Mouse (Mus musculus) layer of hippocampus, postnatal 14 days (tissue): ENCODE results near the gene Tmem9. TPM values are rescaled to one million over a fixed set of nuclear protein-coding genes. Genes with fewer than 3 reads are reported as not detected.

Source experiments
- DNase-seq, 2 experiments: peaks; one replicate each; pipeline ENCODE4 v3.0.0; 2021 to 2022; ENCODE audit warnings: low spot score in 2 of 2, mixed read lengths in 1 of 2
- total RNA-seq, 2 experiments: library from RNA; stranded (reverse); gene quantifications; 2 replicates each; pipeline ENCODE4 v1.2.3; 2021

Gene Tmem9
- total RNA-seq, 2 experiments from 2014 or later: 81.2 to 81.7 TPM

DNA sequence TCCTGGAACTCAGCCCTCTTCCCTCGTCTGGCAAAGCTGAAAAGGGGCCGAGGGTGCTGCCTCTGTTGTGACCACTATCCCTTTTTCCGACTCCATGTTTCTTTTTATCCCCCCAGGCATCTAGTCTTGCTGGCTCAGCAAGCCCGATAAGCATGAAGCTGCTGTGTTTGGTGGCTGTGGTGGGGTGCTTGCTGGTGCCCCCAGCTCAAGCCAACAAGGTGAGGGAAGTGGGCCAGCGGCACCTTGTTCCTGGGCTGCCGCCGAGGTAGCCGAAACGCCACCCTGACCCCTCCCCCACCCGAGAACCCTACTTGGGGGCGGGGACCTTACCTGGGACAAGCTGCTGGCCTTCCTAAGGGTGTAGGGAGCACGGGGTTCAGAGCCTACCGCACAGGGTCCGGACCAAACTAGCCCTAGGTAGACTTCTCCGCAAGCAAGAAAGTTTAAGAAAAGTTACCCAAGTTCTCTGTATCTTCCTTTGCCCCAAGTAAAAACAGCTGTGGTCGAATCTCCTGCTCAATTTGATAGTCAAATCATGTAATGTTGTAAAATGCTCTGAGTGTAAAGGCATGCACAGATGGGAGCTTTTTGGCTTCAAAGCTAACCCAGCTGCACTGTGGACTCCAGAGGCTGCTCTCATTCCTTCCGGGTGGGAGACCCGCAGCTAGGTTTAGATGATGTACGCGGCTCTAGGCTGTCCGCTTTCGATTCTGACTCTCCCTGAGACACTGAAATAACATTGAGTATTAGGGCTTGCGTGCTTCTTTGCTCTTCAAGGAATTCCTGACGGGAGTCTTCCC lies 10.6 kb downstream of the Tmem9 start:
- no peak for DNase-seq

- no peak for DNase-seq
These were observed 22.3 kb downstream of the Tmem9 start for GRCm38 (mm10) chr1:136030201-136030600.

DNA sequence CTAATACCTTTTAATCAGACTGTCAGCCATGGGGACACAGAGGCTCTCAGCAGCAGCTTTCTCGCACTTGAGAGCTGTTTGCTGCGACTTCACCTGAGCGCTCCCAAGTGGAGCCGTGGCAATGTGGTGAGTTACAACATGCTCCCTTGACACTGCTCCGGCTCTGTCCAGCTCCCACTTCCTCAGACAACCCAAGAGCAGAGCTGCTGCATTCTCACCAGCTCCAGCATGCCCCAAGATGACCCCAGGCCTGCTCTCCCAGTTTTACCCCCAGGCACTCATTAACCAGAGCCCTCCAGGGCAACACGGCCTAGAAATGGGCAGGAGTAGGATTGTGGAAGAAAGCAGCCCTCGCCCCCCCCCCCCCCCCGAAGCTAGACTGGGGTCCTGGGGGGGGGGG lies 23.7 kb downstream of the Tmem9 start:
- no peak for DNase-seq

GRCm38 (mm10) chr1:136032961-136033360 lies 25.0 kb downstream of the Tmem9 start:
- no peak for DNase-seq

DNA sequence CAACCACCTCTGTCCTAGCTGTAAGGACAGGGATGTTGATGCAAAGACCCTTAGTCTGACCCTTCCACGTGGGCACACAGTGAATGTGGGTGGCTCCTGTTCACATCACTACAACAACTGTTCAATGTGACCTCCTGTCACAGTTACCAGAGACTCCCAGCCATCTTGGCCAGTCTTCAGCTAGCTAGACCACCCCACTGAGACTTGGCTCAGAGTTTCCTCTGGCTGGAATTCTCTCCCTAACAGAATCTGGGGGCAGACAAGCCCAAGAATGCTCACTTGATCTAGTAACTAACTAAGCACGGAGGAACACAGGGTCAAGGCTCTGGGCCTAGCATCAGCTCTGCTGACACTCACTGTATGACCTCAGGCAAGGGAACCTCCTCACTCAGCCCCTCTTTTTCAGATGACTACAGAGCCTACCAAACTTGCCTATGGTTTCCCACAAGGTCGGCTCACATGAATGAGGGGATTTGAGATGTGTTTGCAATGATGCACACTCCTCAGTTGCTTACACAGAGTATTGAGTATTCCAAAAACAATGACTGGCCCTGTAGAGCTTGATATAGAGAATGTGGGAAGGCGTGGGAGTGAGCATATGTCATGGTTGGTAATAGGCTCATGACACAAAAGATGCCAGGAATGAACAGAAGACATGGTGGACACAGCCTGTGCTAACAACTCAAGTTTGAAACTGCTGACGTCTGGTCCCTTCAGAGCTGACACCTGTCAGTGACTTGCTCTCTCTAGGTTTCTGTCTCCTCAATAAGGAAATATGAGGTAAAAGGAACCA lies 31.0 kb downstream of the Tmem9 start:
- DNase-seq: no peak

DNA sequence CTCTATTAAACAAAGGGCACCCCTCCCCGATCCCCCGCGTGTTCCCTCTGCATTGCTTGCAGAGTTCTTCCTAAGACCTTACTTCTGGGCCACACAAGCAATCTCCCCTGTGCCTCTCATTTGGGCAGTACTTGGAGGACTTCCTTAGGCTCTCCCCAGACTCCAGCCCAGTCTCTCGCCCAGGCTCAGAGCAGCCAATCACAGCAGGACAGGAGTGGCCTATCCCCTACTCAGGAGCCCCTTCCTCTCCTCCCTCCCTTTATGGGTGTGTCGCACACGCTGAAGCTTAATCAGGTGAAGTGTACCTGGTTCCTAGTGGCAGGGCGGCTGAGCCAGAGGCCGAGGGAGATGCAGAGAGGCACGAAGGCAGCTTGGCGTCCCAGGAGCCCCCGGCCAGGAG lies 32.5 kb downstream of the Tmem9 start:
- no peak for DNase-seq

GRCm38 (mm10) chr1:136040874-136041273 lies 32.9 kb downstream of the Tmem9 start:
- no peak for DNase-seq

DNA sequence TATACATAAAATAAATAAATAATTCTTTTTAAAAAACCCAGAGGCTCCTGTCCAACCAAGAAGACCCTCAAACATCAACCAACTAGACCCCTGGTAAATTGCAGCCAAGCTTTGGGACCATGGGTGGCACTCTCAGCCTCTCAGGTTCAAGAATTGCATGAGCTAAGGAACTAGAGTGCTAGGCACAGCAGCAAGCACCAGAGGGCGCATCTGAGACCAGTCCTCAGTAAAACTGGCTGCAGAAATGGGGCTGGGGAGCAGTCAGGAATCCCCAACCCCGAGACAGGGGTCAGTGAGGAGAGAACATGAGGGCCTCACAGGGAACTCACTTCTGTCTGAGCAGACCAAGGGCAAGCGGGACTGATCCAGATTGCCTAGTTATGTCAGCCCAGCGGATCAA lies 37.8 kb downstream of the Tmem9 start:
- peak; percentile 61 to 66 for DNase-seq

- no peak for DNase-seq
These were observed 39.5 kb downstream of the Tmem9 start for GRCm38 (mm10) chr1:136047432-136047831.

GRCm38 (mm10) chr1:136047894-136048293 lies 39.9 kb downstream of the Tmem9 start:
- DNase-seq: no peak

- no peak for DNase-seq
These were observed 42.5 kb downstream of the Tmem9 start, which contains the start of gene Ascl5 for GRCm38 (mm10) chr1:136050312-136051012. TSS of gene Ascl5 (plus strand) at chr1:136050804.

DNA sequence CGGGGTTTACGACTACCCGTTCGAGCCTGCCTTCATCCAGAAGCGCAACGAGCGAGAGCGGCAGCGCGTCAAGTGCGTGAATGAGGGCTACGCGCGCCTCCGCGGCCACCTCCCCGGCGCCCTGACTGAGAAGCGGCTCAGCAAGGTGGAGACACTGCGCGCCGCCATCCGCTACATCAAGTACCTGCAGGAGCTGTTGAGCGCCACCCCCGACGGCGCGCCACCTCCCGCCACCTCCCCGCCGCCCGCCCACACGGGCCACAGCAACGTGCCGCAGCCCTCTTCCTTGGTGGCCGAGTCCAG lies 43.0 kb downstream of the Tmem9 start:
- DNase-seq: no peak

DNA sequence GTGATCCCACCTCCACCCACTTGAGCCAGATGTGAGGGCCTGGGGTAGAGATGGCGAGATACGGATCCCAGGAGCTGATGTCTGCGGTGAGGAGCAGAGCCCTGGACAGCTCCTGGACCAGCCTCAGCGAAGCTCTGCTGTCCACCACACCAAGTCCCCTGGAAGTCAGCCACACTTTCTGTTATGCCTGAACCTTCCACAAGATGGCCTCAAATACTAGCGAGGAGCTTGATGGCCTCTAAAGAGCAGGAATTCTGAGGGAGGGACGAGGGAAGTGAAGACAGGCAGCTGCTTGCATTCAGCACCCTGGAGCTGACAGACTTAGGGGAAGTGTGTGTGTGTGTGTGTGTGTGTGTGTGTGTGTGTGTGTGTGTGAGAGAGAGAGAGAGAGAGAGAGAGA lies 43.5 kb downstream of the Tmem9 start:
- peak; percentile 73 to 89 for DNase-seq

DNA sequence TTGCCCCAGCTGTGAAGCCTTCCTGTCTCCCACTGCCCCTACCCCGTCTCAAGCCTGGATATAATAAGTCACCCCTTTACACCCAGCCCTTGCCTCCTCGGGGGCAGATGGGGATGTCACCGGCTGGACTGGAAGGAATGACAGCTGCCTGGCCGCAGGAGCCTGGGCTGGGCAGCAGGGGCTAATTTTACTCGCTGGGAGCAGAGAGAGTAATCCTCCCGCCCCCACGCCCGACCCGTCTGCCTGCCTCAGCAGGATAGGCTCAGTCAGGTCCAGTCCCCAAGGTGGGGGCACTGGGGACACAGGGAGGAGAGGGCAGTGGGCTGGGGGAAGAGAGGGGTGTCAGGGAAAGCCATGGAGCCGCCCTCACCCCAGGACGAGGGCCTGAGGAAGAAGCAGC lies 44.6 kb downstream of the Tmem9 start, which contains the start of gene Cacna1s:
Gene Cacna1s, plus strand, starts transcription at position 204 of the 400 bp plus-strand sequence.
- DNase-seq: no peak

- DNase-seq: peak; percentile 56 to 66
These were observed 47.8 kb downstream of the Tmem9 start for GRCm38 (mm10) chr1:136055771-136056170.

DNA sequence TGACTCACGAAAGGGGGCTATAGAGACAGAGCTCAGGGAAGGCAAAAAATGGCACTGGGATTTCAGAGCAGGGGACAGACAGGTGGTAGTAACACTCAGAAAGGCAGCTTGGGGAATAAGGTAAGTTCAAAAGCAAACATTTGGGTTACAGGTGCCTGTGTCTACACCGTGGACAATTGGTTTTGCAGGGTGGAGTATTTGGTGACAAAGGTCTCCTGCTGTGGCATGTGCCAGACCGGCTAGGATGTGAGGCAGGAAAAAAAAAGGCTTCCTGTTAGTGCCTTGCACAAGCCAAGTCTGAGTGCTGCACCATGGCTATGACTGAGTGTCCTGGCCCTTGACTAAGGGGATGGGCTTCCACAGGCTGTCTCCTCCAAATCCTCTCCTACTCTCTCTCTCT lies 50.6 kb downstream of the Tmem9 start:
- DNase-seq: no peak

- DNase-seq: peak; percentile 75 to 88
These were observed 53.3 kb downstream of the Tmem9 start for GRCm38 (mm10) chr1:136061041-136061789.

DNA sequence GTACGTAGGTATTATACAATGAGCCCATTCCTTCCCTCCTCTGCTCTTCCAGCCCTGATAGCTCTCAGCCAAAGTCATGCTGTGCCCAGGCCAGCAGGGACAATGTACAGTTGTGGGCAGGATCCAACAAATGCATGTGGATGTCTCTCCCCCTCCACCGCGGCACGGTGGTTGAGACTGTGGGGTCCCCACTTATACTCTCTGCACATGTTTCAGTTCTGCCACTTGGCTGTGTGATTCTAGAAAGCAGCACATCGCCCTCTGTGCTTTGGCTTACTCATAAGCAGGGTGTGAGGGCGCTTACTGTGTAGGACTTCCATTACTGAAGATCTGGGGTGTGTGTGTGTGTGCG lies 53.8 kb downstream of the Tmem9 start:
- DNase-seq: no peak

DNA sequence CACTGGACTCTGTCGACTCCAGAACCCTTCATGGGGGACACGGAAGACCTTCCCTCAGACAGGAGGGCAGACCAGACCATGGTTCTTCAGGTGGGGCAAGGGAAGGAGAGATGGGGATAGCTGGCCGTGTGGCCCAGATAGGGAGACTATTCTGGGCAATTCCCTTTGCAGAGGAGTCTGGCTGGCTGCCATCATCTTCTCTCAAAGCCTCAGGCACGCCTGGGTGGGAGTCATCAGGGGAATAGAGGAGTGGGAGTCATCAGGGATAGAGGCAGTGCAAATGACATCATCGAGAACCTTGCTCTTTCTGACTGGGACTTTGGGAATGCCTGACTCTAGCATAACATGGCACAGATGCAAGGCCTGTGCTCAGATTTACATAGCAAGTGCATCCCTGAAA lies 56.0 kb downstream of the Tmem9 start:
- no peak for DNase-seq

GRCm38 (mm10) chr1:136066621-136067020 lies 58.7 kb downstream of the Tmem9 start:
- no peak for DNase-seq

DNA sequence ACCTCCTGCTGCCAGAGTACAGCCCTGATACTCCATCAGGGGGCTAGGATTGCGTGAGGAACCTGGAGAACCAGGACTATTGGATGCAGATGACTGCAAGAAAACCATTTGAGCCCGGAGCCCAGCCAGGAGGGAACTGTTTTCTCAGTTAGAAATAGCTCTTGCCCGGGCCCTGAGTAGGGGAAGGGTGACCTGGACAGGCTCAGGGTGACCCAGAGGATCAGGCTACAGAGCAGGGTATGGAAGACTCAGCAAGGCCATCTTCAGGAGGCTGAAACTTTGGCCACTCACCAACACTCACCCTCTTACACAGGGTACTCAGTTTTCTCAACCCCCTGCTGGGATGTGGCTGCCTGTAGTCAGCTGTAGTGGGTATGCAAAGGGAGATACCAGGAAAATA lies 59.6 kb downstream of the Tmem9 start:
- no peak for DNase-seq
